Mouse (Mus musculus): ENCODE measurements around the gene Dcp1a. TPM values are rescaled to one million over a fixed set of nuclear protein-coding genes. Genes with fewer than 3 reads are reported as not detected.

Dcp1a gene
- polyA plus RNA-seq, 1 experiment from 2014 or later: 19.6 TPM

GRCm38 (mm10) chr14:30473605-30474004 lies 5.7 kb upstream of the Dcp1a start:
- Histone ChIP-seq H3K27ac (no peak overlapping the region), H3K27me3 (replicated peaks) (no peaks in the 10 kb centered on the region), H3K4me1 (no peaks in the 10 kb centered on the region), H3K4me3 (no peak overlapping the region), H3K36me3 (replicated peaks) (no peaks in the 10 kb centered on the region), H3K4me2 (no peak overlapping the region), H3K9me3 (no peaks in the 10 kb centered on the region), H3K9ac (no peak overlapping the region)
- WGBS: 65% methylated on average over 5 of the region's 5 CpGs
- ATAC-seq (replicated peaks): no peak

- H3K4me3 ChIP-seq: no peak overlapping the region
- no peak overlapping the region for H3K27ac ChIP-seq
- no peak overlapping the region for H3K4me2 ChIP-seq
- no peaks in the 10 kb centered on the region for H3K36me3 ChIP-seq (replicated peaks)
- H3K4me1 ChIP-seq: no peaks in the 10 kb centered on the region
- H3K9me3 ChIP-seq: no peaks in the 10 kb centered on the region
- WGBS: 82% methylated on average over 6 of the region's 6 CpGs
- no peak overlapping the region for H3K9ac ChIP-seq
- no peak for ATAC-seq (replicated peaks)
- H3K27me3 ChIP-seq (replicated peaks): no peaks in the 10 kb centered on the region
These were observed 4.9 kb upstream of the Dcp1a start for GRCm38 (mm10) chr14:30474416-30474815.

- Histone ChIP-seq H3K27me3 (replicated peaks) (no peaks in the 10 kb centered on the region), H3K9ac (no peak within 1 kb of the TSS), H3K9me3 (no peaks in the 10 kb centered on the region), H3K36me3 (replicated peaks) (peaks cover 18% of the 10 kb centered on the region), H3K4me3 (no peak within 1 kb of the TSS), H3K4me1 (no peaks in the 10 kb centered on the region), H3K27ac (no peak within 1 kb of the TSS), H3K4me2 (no peak within 1 kb of the TSS)
- 89% methylated on average over 9 of the region's 9 CpGs for WGBS
- no peak for ATAC-seq (replicated peaks)
These were observed 12.0 kb downstream of the Dcp1a start, which contains the start of gene Cacna1d for GRCm38 (mm10) chr14:30491342-30491741. Gene Cacna1d, minus strand, starts transcription at chr14:30491455.

- Histone ChIP-seq H3K36me3 (replicated peaks) (peaks cover 8% of the 10 kb centered on the region), H3K27ac (no peak overlapping the region), H3K27me3 (replicated peaks) (no peaks in the 10 kb centered on the region), H3K9ac (no peak overlapping the region), H3K4me3 (no peak overlapping the region), H3K9me3 (no peaks in the 10 kb centered on the region), H3K4me2 (no peak overlapping the region), H3K4me1 (no peaks in the 10 kb centered on the region)
- ATAC-seq (replicated peaks): no peak
- 73% methylated on average over 1 of the region's 1 CpGs for WGBS
These were observed 13.9 kb downstream of the Dcp1a start for GRCm38 (mm10) chr14:30493276-30493675.

- Histone ChIP-seq H3K27ac (no peak overlapping the region), H3K9me3 (no peaks in the 10 kb centered on the region), H3K4me1 (no peaks in the 10 kb centered on the region), H3K36me3 (replicated peaks) (peaks cover 3% of the 10 kb centered on the region; the same call in 1 of the 2 replicates), H3K27me3 (replicated peaks) (no peaks in the 10 kb centered on the region), H3K4me2 (no peak overlapping the region), H3K4me3 (no peak overlapping the region), H3K9ac (no peak overlapping the region)
- no peak for ATAC-seq (replicated peaks)
- WGBS: 69% methylated on average over 6 of the region's 6 CpGs
These were observed 15.7 kb downstream of the Dcp1a start for GRCm38 (mm10) chr14:30494998-30495397.

GRCm38 (mm10) chr14:30498202-30498601 lies 18.9 kb downstream of the Dcp1a start:
- no peaks in the 10 kb centered on the region for H3K27me3 ChIP-seq (replicated peaks)
- no peak overlapping the region for H3K27ac ChIP-seq
- no peak overlapping the region for H3K4me3 ChIP-seq
- WGBS: 82% methylated on average over 2 of the region's 2 CpGs
- H3K9ac ChIP-seq: no peak overlapping the region
- H3K4me2 ChIP-seq: no peak overlapping the region
- no peaks in the 10 kb centered on the region for H3K9me3 ChIP-seq
- H3K4me1 ChIP-seq: no peaks in the 10 kb centered on the region
- no peaks in the 10 kb centered on the region; the same call in 1 of the 2 replicates for H3K36me3 ChIP-seq (replicated peaks)
- no peak for ATAC-seq (replicated peaks)

GRCm38 (mm10) chr14:30504990-30505389 lies 25.7 kb downstream of the Dcp1a start:
- WGBS: 73% methylated on average over 5 of the region's 5 CpGs
- peaks cover 10% of the 10 kb centered on the region; the same call in 1 of the 2 replicates for H3K36me3 ChIP-seq (replicated peaks)
- H3K4me1 ChIP-seq: no peaks in the 10 kb centered on the region
- no peak overlapping the region for H3K4me2 ChIP-seq
- H3K9me3 ChIP-seq: no peaks in the 10 kb centered on the region
- no peak overlapping the region for H3K27ac ChIP-seq
- H3K9ac ChIP-seq: no peak overlapping the region
- H3K27me3 ChIP-seq (replicated peaks): no peaks in the 10 kb centered on the region
- no peak for ATAC-seq (replicated peaks)
- H3K4me3 ChIP-seq: no peak overlapping the region

GRCm38 (mm10) chr14:30510214-30510763 lies 31.0 kb downstream of the Dcp1a start:
- 95% methylated on average over 6 of the region's 6 CpGs for WGBS
- no peak for ATAC-seq (replicated peaks)

GRCm38 (mm10) chr14:30512896-30513295 lies 33.6 kb downstream of the Dcp1a start:
- no peak for ATAC-seq (replicated peaks)
- Histone ChIP-seq H3K9ac (no peak overlapping the region), H3K27me3 (replicated peaks) (no peaks in the 10 kb centered on the region), H3K9me3 (no peaks in the 10 kb centered on the region), H3K36me3 (replicated peaks) (peaks cover 9% of the 10 kb centered on the region; the same call in 1 of the 2 replicates), H3K4me2 (no peak overlapping the region), H3K4me3 (no peak overlapping the region), H3K4me1 (no peaks in the 10 kb centered on the region), H3K27ac (no peak overlapping the region)
- WGBS: 96% methylated on average over 5 of the region's 5 CpGs

More at GRCm38 (mm10) chr14:30510214-30510763, 31.0 kb downstream of the Dcp1a start:
- no peak overlapping the region for H3K4me3 ChIP-seq
- H3K4me1 ChIP-seq: no peaks in the 10 kb centered on the region
- no peak overlapping the region for H3K9ac ChIP-seq
- no peak overlapping the region for H3K4me2 ChIP-seq
- no peak overlapping the region for H3K27ac ChIP-seq
- peaks cover 12% of the 10 kb centered on the region; the same call in 1 of the 2 replicates for H3K36me3 ChIP-seq (replicated peaks)
- H3K9me3 ChIP-seq: no peaks in the 10 kb centered on the region
- no peaks in the 10 kb centered on the region for H3K27me3 ChIP-seq (replicated peaks)

GRCm38 (mm10) chr14:30515931-30516723 lies 36.8 kb downstream of the Dcp1a start:
- H3K9ac ChIP-seq: no peak overlapping the region
- ATAC-seq (replicated peaks): no peak
- 87% methylated on average over 13 of the region's 13 CpGs for WGBS
- H3K4me2 ChIP-seq: no peak overlapping the region
- no peaks in the 10 kb centered on the region for H3K27me3 ChIP-seq (replicated peaks)
- peaks cover 9% of the 10 kb centered on the region for H3K36me3 ChIP-seq (replicated peaks)
- no peak overlapping the region for H3K4me3 ChIP-seq
- H3K9me3 ChIP-seq: no peaks in the 10 kb centered on the region
- H3K27ac ChIP-seq: no peak overlapping the region
- no peaks in the 10 kb centered on the region for H3K4me1 ChIP-seq

GRCm38 (mm10) chr14:30519323-30519722 lies 40.0 kb downstream of the Dcp1a start:
- Histone ChIP-seq H3K4me2 (no peak overlapping the region), H3K4me3 (no peak overlapping the region), H3K4me1 (no peaks in the 10 kb centered on the region), H3K27me3 (replicated peaks) (no peaks in the 10 kb centered on the region), H3K27ac (no peak overlapping the region), H3K9me3 (no peaks in the 10 kb centered on the region), H3K36me3 (replicated peaks) (peaks cover 9% of the 10 kb centered on the region), H3K9ac (no peak overlapping the region)
- no peak for ATAC-seq (replicated peaks)
- 88% methylated on average over 5 of the region's 5 CpGs for WGBS

GRCm38 (mm10) chr14:30523356-30523755 lies 44.0 kb downstream of the Dcp1a start:
- H3K36me3 ChIP-seq (replicated peaks): peaks cover 9% of the 10 kb centered on the region
- WGBS: 77% methylated on average over 6 of the region's 6 CpGs
- no peak overlapping the region for H3K9ac ChIP-seq
- no peak overlapping the region for H3K27ac ChIP-seq
- H3K4me1 ChIP-seq: no peaks in the 10 kb centered on the region
- no peaks in the 10 kb centered on the region for H3K9me3 ChIP-seq
- no peaks in the 10 kb centered on the region for H3K27me3 ChIP-seq (replicated peaks)
- H3K4me3 ChIP-seq: no peak overlapping the region
- no peak overlapping the region for H3K4me2 ChIP-seq
- no peak for ATAC-seq (replicated peaks)

All from midbrain, embryonic 15.5 days (tissue).